Mouse (Mus musculus) yolk sac, embryonic 10.5 days (tissue): ENCODE measurements at regions not wholly inside any gene's neighbourhood (a gene's known extent, or its start where the extent isn't known, plus 50 kb on each side); places are given as distances from the start of the nearest gene placed in this dataset.
"Not testable (repeated sequence)": the region's sequence is repeated elsewhere in the genome, so short reads cannot be mapped to it uniquely, and the experiment has no call there.

ENCODE experiments used
- DNase-seq: peaks from one replicate; pipeline ENCODE4 v3.0.0-alpha.2; 2017; ENCODE audit warnings: low spot score

DNA sequence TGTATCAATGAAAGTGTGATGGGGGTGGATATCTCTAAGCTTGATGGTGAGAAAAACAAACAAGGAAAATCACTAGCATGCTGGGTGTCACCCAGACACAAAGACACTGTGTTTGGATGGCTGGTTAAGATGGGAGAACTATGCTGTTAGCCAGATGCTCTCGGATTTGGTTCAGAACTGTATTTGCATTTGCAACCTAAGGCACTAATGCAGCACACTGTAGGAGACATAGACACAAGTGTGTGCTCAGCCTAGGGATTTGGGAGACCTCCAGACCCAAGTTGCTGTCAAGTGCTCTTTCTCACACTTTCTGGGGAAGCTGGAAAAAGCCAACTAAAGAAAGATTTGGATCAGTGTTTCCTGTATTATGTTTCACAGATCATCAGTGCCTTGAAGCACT is 173.1 kb upstream of the Prkcq start:
- no peak for DNase-seq

GRCm38 (mm10) chr2:10999217-10999618 is 172.7 kb upstream of the Prkcq start:
- DNase-seq, result no peak

- DNase-seq, result no peak
These were observed 166.1 kb upstream of the Prkcq start for GRCm38 (mm10) chr2:11005806-11006205.

DNA sequence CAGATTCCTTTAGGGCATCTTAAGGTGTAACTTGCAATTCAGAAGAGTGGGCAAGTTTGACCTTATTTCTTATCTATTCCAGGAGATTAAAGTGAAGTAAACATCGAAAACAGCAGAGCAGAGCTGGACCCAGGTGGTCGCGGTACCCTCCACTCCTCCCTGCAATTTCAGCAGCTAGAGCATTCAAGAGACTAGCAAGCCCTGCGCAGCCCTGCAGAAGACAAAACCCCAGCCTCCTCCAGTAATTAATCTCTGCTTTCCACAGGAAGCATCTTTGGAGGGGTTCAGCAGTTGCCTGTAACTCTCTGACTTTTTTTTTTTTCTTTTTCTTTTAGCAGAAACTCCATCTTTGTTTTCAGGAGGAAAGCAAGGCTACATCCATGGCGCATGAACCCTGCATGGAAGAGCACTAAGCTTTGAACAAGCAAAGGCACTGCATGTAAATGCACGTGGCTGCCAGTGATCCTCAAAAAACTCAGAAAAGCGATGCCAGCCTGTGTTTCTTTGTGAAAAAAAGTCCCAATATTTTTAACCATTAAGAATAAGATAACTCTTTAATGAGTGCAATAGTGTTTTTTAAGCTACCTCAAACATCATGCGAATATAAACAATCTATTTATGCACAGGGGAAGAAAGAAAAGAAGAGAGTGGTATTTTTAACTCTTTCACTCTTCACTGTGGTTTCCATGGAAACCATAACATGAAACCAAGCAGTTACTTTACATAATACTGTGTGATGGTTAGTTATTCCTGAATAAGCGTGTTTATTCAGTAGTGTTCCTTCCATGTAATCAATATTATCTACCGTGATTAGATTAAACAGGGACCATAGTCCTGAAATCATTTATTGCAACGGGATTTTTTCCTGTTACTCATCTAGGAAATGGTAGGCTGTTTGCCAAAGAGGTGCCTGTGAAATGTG is 160.6 kb upstream of the Prkcq start:
- no peak for DNase-seq

- DNase-seq, result no peak
These were observed 159.5 kb upstream of the Prkcq start for GRCm38 (mm10) chr2:11012312-11012860.

DNA sequence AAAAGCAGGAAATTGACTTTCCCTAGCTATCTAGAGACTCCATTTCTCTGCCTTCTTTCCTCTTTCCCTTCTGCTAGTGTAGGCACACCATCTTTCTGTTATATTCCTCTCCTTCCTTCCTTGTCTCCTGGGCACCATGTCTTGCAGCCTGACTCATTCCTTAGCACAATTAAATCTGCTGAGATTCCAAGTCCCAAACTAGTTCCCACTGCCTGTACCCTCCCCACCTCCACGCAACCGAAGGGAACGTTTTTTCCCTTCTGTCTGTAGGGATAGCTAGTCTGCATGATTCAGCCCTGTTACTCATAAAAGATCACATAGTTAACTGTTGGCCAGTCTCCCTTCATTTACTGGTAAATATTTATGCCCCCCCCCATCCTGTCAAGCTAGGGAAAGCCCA is 158.8 kb upstream of the Prkcq start:
- no peak for DNase-seq

DNA sequence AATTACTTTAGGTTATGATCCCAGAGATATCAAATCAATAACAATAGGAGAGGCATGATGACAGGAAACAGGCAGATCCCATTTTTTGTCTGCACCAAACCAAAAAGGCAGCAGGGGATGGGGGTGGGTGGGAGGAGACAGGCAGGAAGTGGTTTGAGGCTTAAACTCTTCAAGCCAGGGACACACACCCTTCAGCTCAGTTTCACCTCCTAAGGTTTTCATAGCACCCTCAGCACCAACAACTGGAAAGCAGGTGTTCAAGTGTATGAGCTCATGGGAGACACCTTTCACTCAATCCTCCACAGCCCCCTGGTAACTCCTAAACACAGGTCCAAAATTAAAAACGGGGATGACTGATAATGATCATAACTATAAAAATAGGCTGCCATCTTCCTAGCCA is 155.5 kb upstream of the Prkcq start:
- DNase-seq, result no peak

- DNase-seq, result no peak
These were observed 139.0 kb upstream of the Prkcq start for GRCm38 (mm10) chr2:11032891-11033290.

- DNase-seq, result no peak
These were observed 137.7 kb upstream of the Prkcq start for GRCm38 (mm10) chr2:11034178-11034577.

DNA sequence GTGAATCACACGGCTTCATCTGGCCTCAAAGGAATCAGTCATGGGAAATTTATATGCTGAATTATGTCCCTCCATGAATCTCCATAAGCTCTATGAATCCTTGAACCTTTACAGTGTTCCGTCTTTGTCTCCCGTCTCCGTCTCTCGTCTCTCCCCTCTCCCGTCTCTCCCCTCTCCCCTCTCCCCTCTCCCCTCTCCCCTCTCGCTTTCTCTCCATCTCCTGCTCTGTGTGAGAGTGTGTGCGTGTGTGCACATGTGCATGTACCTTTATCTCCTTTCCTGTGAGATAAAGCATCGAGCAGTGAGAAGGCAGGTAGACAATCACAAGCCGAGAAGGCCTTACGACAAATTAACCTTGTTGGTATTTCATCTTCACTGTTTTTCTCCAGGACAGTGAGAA is 134.6 kb upstream of the Prkcq start:
- DNase-seq, result no peak

GRCm38 (mm10) chr2:11038440-11038839 is 133.5 kb upstream of the Prkcq start:
- DNase-seq, result no peak

- no peak for DNase-seq
These were observed 131.9 kb upstream of the Prkcq start for GRCm38 (mm10) chr2:11040005-11040404.

- DNase-seq, result no peak
These were observed 127.1 kb upstream of the Prkcq start for GRCm38 (mm10) chr2:11044727-11045274.

DNA sequence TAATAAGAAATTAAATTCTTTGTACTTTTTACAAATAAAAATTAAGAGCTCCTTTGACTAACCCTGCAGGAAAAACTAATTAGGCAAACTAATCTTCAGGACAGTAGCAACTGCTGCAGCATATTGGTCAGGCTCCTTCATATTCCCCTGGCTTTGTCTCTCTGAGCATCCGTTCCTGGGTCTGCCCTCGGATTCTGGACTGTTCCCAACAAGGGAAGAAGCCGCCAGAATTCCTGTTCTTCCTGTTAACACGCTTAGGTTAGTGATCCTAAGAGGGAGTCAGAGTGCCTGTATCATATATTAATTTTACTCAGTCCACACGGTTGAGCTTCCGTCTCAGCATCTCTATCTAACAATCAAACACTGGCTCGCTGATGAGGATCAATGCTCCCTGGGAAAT is 120.3 kb upstream of the Prkcq start:
- DNase-seq, result no peak

- DNase-seq, result no peak
These were observed 112.0 kb upstream of the Prkcq start for GRCm38 (mm10) chr2:11059731-11060425.

- DNase-seq, result no peak
These were observed 104.5 kb upstream of the Prkcq start for GRCm38 (mm10) chr2:11067384-11067783.

- no peak for DNase-seq
These were observed 88.4 kb upstream of the Prkcq start for GRCm38 (mm10) chr2:11083536-11083935.

DNA sequence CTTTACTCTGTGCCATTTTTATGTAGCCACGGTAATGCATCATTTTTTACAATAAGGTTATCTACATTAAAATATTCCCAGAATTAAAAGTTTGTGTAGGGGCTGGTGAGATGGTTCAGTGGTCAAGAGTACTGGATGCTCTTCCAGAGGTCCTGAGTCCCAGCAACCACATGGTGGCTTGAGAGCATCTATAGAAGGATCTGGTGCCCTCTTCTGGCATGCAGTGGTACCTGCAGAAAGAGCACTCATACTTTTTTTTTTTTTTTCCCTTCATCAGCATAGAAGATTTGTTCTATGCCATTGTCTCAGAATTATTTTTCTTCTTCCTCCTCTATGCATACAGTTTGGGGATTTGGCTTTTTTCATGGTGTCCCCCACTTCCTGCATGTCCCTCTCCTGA is 84.9 kb upstream of the Prkcq start:
- no peak for DNase-seq

DNA sequence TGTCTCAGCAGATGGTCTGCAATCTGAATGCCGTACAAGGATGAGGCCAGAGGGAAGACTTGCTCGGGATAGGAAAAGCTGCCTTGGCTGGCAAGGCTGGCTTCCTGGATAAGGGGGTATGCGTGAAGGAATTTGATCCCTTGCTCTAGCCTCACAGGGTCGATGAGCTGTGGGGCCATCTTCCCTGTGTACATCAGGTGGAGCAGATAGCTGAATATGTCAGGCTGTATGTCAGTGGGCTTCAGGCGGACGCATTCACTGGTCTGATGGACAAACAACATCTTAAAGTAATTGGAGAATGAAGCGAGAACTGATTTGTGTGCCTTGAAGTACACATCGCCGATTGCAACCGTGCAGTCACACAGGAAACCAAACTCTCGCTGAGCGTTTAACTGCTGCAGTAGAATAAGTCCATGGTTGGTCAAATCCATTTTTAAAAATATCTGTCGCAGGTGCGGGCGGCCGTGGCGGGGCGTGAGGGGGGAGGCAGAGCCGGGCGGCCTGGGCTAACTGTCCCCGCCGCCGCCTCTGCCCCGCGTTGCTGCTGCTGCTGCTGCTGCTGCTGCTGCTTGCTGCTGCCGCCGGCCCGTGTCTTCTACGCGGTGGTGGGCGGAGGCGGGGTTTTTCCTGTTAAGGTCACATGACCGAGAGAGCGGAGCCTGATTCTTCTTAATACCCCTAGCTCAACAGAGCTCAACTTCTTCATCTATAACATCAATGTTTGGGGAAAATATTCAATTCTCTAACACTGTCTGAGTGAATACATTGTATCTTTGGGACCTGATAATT is 71.9 kb upstream of the Prkcq start:
- DNase-seq, result not testable (repeated sequence)

DNA sequence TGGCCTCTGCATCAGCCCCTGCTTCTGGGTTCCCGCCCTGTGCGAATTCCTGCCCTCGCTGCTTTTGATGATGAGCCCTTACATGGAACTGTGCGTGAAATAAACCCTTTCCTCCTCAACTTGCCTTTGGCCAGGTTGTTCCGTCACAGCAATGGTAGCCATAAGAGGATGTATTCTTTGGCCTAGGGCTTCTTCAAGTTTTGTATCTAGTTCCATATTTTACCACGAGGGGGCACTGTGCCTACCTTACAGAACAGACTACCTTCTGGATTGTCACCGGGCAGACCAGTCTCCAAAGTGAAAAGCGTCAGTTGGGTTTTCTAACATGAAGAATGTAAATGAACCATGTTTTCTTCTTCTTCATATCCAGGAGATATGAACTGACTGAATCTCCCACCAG is 58.7 kb upstream of the Prkcq start:
- no peak for DNase-seq

GRCm38 (mm10) chr2:11118625-11119024 is 53.3 kb upstream of the Prkcq start:
- no peak for DNase-seq

DNA sequence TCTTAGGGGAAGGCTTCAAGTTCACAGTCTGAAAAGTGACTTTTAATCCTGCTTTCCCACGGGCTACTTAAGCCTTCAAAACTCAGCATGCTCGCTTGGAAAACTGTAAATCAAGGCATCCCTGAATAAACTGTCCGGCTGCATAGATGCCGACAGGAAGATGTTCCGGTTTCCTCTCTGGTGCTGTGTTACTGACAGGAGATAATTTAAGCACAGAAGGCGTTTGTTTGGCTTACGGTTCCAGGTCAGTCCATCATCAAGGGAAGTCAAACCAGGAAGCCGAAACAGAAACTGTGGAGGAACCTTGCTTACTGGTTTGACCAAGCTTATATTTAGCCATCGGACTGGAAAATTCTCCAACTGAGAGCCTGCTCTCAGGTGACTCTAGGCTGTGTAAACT is 52.6 kb upstream of the Prkcq start:
- DNase-seq, result no peak
